Mouse (Mus musculus) mesoderm, embryonic 11.5 days (tissue): ENCODE data around the gene Ostm1.

Source experiments
- DNase-seq: peaks from one replicate; pipeline ENCODE4 v3.0.0-alpha.2; 2012; ENCODE audit warnings: low read depth, low spot score

The Ostm1 gene

DNA sequence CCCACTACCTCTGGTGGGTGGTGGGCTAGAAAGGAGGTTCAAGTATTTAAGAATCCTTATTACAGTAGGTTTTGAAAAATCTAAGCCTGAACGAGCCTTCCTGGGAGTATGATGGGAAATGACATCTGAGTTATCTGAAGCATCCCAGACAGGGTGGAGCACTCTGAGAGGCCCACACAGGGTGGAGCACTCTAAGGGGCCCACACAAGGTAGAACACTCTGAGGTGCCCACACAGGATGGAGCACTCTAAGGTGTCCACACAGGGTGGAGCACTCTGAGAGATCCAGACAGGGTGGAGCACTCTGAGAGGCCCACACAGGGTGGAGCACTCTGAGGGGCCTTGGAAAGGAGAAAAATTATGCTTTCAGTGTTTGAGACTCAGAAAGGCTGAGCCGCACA, 42.3 kb downstream of the Ostm1 start:
- no peak for DNase-seq

DNA sequence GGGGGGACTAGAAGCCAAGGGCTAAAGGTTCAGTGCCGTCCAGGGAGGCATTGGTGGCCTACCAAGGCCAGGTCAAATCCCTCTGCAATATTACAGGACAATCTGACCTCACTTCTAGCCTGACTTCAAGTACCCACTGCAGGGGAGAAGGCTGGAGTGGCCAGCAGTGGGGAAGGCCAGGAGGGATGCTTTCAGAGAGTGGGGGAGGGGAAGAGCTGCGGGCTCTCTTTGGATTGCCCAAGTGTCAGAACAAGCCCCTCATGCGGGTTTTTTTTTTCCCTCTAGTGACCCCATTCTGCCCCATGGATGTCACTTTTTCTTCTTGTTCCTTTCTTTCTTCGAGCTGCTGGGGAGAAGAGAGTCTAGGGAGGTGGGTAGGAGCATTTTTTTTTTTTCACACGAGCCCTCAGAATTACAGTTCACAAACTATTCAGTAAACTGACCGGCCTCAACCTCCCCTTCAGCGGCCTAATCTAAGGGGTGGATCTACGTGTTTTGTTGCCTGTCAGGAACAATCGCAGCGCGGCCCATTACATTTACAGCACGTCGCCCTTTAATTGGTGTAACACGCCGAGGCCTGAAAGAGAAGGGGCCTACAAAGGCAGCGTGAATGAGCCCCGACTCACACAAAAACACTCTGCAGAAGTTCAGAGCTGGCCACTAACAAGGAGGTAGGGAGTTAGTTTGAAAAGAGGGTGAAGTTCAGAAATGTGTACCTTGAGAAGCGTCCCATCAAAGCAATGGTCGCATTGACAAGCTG, 47.2 kb downstream of the Ostm1 start:
- peak; percentile 64 for DNase-seq

DNA sequence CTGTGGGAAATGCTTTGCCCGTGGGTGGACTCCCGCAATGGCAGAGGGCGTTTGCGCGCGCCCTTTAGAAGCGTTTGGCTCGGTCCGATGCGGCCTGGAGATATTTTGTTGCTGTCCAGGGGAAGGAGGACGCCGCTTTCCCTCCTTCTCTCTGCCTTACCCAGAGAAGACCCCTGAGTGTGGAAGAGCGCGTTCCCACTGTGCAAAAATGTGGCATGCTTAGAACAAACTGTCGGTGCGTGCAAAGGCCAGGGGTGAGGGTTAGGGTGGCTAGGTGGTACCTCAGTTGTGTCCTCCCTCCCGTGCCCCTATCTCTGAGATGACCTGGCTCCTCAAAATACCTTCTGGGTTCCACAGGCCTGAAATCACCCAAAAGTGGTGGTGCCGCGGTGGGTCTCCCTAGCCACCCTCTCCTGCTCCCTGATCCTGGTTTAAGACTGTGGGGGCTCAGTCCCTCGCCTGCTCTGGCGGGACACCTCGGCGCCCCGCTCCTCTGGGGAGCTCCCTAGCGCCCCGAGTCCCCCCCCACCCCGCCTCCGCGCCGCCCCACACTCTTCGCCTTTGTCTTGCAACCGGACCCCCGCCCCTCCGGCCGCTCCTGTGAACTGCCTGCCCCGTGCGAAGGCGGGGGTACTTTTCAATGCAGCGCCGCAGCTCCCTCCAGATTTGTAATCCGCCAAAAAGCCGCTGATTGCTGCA, 48.3 kb downstream of the Ostm1 start:
- no peak for DNase-seq

DNA sequence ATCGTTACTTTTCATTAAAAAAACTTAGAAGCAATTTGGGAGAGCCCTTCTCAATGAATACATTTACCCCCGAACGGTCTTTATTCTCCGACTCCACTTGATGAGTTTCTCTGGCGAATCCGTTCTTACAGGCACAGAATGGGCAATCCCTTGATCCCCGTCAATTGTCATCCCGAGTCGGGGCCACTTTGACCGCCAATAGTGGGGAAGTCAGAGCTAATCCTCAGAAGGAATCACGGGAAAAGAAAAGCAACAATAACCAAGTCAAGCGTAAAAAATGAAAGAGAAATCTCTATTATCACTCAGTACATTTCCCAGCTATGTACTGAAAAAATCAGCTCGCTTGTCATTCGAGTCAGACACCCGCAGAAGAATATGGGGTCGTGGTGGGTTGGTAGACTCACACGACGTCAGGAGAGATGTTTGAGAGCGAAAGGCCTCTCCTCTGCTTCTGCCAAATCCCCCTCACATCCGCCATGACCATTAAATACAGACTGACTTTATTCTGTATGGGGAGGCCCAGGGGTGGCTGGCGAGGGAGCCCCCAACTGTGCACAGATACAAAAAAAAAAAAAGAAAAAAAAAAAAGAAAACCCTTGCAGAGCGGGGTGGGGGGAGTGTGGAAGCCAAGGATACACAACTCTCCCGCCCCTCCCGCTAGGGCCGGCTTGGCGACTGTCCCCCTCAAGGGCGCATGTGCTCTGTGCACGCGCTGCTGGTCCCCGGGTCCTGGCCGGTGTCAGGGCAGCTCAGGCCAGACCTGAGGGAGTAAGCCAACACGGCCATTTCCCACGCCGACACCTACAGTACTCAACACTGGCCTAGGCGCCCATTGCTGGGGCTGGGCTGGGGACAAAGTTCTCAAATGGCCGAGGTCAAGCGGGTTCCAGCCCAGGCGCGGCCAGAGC, 49.1 kb downstream of the Ostm1 start:
- no peak for DNase-seq

DNA sequence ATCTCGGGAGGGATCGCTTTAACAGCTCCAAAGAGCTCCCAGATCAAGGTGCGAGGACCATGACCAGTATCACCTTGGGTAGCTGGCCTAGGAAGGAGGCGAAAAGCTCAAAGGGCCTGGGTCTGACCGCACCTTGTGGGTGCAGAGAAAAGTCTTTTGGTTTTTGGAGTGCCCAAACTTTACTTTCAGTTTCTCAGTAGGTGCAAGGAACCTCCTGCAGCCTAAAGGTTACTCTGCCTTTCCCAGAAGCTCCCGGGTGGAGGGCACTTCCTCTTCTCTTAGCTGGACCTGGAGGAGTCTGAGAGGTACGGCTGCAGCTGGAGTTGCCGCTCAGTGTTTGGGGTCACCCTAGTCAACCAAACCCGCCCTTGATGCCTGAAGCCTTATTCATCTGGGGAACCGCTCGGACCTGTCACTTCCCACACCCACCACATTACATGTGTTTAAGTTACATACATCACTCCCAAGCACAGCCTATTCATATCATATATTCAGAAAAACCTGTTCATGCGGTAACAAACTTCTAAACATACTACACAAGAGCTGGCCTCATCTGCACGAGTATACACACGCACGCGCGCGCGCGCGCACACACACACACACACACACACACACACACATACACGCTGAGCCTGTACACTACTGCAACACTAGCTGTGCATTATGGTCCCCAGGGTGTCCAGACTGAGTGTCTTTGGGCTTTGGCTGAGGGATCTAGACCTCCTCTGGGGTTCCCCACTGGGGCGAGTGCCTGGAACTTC, 49.9 kb downstream of the Ostm1 start:
- DNase-seq = no peak

DNA sequence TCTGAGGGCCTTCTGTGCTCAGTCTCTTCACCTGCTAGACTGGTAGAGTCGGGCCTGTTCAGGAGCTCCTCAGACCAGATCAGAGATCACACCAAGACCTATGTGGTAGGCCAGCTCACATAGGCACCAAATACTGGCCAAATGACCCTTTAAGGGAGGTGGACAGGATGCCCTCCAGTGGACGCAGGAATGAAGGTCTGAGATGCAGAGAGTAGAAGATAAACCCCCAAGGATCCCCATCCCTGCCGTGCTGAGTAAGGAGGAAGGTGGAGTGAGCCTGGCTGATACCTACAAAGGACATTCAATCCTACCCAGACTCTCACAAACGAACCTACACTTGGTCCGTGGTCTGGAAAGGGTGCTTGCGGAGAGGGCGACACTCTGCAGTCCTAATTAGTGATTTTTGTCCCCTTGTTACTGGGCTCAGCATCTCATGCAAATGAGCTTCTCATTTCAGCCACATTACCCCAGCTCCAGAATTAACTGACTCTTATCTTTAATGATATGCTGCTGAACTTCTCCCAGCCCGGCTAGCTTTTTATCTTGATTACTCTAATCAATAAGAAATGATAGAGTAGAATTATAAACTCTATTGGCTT, 50.6 kb downstream of the Ostm1 start:
- DNase-seq = no peak

DNA sequence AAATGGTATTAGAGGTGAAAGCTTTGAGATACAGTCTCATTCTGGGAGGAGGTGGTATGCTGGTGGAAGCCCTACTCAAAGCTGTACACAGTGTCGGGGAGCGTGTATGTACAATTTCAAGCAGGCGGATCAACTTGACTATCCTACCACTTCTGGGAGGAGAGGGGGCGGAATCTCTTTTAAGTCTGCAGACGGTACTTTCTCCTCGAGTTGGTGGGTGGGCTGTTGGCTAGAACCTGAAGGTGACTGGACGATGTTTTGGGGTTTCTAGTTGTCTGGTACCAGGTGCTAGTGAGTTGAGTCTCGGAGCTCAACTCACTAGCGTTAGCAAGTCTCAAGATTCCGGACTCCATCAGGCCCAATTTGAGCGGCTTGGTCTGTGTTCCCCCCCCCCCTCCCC, 51.4 kb downstream of the Ostm1 start:
- DNase-seq = no peak

DNA sequence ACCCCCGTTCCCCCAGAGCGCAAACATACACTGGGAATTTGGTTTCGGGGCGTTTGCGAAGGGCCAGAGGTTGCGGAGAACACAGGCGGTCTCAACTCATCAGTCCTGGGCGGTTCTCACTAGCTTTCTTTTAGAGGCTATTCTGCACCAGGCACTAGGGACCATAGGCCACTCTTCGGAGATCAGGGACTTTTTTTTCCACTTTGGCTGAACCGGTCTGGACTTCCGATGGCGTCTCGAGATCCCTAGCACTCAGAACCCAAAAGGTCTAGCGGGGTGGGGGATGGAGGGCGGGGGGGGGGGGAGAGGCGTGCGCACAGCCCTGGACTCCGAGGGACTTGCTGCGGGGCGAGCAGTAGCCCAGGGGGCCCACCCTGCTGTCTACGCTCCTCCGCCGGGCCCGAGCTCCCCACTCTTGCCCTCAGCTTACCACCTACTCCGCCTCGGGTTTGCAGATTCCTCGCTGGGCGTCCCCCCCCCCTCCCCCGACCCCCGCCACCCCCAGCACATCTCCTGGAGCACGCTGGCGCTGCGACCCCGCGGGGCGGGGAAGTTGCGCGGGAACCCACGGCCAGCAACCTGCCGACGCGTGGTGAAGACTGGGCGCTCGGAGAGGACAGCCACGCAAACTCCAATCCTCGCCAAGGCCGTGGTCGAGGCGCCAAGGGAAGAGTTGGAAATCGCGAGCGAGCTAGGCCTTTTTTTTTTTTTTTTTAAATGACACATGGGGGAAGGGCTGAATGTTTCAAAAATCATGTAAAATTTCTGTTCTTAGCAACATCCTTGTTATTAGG, 52.1 kb downstream of the Ostm1 start:
- DNase-seq = no peak

DNA sequence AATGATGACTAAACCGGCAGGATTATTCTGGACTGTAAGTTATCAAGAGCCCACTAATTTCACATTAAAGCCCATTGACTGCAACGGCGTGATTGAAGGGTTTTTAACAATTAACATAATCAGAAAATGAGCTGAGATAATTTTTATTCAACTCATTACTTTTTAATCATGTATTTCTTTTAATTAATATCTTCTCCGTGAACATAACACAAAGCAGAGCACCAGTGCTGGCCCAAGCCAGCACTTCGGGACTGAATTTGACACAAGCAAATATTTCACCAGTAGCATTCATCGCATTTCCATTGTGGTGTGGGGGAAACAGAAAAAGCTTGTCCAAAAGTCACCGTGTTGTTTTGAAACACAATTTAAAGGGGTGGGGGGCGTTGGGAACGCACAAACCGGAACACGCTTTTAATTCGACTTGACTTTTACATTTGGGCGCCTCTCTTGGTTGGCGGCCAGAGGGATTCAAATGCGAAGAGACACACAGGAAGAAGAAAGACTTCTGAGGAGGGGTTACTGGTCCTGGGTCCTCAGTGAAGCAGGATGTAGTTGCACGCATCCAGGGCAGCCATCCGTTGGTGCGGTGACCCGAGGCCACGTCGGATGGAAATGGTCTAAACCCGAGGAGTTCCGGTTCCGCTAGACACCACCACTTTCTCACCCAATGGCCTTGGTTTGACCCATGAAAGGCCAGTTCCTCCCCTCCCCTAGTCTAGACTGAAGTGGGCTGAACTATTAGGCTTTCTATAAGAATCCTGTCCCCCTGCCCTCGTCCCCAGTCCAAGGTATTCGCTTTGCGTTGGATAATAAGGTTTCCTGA, 52.9 kb downstream of the Ostm1 start:
- DNase-seq = peak; percentile 32

DNA sequence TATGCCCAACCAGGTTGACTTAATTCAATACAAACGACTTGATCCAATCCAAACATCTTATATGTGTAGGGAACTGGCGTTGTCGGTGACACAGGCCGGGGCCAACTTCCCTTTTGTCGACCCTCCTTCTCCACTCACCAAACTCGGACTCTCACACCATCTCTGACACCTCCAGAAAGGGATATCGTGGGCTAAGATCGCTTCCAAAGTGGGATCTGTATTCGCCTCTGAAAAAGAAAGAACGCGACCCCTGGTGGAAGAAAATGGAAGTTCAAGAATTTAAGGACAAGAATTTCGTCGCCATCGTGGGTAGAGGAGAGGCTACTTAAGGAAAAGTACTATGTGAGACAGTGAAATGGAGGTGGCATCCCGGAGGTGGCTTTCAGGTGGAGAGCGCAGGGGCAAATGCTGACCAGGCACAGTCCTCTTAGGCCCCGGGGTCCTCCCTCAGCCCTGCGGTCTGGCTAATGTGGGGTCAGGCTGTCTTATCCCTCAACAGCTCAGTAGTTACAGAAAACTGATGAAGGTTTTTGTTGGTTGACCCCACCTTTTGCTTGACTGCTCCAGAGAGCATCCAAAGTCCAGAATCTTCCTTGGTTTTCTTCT, 53.7 kb downstream of the Ostm1 start:
- DNase-seq = peak; percentile 89

DNA sequence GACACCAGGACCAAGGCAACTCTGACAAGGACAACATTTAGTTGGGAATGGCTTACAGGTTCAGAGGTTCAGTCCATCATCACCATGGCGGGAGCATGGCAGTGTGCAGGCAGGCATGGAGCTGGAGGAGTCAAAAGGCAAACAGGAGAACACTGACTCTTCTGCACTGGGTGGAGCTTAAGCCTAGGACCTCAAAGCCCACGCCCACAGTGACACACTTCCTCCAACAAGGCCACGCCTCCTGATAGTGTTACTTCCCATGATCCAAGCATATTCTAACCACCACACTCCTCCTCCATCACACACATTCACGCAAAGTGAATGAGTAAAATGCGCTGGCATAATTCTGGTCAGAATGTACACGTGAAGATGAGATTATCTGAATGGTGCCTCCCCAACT, 56.2 kb downstream of the Ostm1 start:
- no peak for DNase-seq

DNA sequence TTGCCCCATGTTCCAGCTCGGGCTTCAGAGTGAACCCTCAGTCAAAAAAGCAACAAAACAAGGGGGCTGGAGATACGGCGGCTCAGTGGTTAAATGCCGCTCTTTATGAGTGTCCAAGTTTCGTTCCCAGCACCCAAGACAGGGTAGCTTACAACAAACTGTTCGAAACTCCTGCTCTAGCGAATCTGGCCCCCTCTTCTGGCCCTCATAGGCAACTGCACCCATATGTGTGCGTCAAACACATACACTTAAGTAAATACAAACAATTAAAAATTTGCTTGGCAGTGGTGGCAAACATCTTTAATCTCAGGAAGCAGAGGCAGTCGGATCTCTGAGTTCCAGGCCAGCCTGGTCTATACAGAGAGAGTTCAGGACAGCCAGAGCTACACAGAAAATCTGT, 60.0 kb downstream of the Ostm1 start:
- DNase-seq = no peak

DNA sequence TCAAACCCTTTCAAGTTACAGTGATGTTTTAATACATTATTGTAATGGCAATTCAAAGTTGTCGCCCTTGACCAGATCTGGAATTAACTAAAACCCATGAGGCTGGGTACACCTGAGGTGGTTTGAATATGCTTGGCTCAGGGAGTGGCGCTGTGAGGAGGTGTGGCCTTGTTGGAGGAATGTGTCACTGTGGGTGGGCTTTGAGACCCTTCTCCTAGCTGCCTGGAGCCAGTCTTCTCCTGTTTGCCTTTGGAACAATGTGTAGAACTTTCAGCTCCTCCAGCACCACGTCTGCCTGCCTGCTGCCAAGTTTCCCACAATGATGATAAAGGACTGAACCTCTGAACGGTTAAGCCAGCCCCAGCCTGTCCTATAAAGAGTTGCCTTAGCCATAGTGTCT, 62.7 kb downstream of the Ostm1 start:
- no peak for DNase-seq

DNA sequence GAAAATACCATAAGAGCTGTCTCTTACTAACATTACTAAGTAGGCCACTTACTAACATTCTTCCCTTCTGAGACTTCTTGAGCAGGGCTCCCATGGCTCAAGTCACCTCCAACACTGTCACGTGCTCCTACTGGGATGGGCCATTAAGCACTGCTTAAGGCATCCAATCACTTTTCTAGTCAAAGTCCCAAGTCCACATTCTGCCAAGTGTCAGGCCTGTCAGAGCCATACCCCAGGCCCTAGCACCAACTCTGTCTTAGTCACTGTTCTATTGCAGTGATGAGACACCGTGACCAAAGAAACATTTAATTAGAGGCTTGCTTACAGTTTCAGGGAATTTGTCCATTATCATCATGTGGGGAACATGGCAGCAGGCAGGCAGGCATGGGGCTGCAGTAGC, 78.3 kb downstream of the Ostm1 start:
- DNase-seq = no peak

DNA sequence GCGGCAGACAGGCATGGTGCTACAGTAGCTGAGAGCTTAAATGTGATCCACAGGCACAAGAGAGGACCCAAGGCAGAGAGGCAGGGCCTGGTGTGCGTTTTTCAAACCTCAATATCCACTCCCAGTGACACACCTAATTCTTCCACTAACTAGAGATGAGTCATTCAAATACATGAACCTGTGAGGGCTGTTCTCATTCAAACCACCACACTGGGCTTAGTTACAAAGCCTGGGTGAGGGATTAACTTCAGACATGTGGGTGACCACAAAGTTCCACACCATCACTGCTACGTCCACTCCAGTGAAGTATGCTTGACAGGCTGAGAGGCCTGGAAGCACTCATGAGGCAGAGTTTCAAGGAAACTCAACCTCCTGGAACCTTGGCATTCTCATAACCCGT, 86.3 kb downstream of the Ostm1 start:
- DNase-seq = no peak

DNA sequence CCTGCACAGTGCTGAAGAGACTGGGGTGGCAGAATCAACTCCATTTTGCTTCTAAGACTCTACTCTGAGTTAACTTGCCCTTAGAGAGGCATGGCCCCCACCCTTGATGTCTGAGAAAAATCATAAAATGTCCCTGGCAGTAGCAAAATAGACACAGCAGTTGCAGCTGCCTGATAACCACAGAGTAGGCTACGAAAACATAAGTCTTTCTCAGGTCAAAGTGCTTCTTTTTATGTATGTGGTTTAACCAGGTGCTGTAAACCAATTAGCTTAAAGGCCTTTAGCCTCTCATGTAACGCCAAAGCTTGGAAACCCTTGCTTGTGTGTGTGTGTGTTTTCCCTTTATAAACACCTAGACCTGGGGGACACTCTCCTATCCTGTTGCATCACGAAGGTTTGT, 89.2 kb downstream of the Ostm1 start:
- DNase-seq = no peak

DNA sequence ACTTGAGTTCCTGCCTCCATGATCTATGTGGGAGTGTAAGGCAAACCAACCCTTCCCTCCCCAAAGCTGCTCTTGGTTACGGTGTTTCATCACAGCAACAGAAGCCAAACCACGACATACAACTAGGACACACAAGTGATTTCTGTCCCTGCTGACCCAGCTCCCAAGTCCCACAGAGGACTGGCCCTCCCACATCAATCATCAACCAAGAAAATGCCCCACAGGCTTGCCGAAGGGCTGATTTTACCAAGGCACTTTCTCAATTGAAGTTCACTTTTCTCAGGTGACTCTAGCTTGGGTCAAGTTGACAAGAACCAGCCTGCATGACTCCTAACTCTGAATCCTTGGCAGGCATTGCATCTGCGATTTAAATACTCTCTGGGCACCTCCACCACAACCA, 91.9 kb downstream of the Ostm1 start:
- no peak for DNase-seq

DNA sequence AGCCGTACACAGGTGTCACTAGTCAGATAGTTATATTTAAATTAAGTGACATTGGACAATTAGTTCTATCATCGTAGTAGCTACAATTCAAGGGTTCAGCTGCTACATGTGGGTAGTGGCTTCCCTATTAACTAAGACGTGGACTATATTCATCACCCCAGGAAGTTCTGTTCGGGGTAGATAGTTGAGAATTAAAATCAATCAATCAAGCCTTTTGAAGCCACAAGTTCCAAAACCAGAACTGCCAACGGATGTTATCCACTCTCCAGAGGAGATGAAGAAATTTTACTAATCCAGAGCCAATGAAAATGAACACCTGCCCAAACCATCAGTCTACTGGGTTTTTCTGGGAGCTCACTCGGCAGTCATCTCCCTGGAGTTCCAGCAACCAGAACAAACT, 94.7 kb downstream of the Ostm1 start:
- DNase-seq = no peak

DNA sequence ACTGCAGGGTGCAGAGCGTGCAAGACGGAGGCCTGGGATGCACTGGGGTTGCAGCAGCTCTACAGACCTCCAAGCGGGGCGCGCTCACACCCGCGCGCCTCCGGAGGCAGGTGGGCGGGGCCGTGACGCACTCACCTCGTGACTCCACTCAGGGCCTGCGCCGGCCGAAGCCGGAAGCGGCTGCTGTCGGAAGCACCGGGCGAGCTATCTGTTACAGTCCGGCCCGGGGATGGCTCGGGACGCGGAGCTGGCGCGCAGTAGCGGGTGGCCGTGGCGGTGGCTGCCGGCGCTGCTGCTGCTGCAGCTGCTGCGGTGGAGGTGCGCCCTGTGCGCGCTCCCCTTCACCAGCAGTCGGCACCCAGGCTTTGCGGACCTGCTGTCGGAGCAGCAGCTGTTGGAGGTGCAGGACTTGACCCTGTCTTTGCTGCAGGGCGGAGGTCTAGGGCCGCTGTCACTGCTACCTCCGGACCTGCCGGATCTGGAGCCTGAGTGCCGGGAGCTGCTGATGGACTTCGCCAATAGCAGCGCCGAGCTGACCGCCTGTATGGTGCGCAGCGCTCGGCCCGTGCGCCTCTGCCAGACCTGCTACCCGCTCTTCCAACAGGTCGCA, 95.2 kb downstream of the Ostm1 start:
- DNase-seq = peak; percentile 93
